ENCODE assay signal across 9 mouse cellular contexts in the genomic region with DNA sequence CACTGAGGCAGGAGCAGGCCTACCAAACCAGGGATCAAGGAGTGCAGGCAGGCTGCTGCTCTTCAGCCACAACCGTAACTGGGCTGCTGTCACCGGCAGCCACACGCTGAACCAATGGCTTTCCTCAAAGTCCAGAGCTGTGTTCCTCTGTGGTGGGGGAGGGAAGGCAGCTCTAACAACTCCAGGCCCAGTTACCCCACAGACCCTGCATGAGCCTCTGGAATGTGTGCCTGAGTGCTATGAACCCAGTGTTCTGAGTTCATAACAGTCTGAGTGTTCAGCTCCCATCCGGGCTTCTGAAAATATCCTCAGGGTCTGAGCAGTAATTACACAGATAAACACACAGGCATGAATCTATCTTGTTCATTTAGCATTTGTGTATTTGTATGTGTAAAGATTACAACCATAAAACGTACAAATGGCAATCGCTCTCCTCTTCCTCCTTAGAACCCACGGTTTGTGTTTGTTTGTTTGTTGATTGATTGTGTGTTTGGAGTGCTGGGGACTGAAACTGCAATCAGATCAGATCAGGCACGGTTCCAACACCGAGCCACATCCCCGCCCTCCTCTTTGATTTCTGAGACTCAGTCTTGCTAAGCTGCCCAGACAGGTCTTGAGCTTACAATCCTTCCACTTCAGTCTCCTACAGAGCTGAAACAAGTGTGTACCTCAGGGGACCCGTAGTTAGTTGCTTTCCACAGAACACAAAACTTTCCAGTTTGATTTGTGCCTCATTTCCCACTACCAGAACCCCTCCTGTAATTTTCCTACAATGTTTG. TPM values are rescaled to one million over a fixed set of nuclear protein-coding genes. Genes with fewer than 3 reads are reported as not detected.
DNase-seq lines count a peak whose midpoint lies in the region; ATAC-seq and TF ChIP-seq lines count a peak whose summit lies in the region.
"Had no signal": no experiment of that assay in that cellular context is flagged by ENCODE, and none has a peak within 500 bp of the region (broad histone marks: within the 10 kb centered on the region; RNA-seq: fewer than 3 reads in every experiment).

No protein-coding gene starts in this region.

- no peak for ATAC-seq in limb, embryonic 14.5 days (ENCODE audit: low FRiP score, low read depth)

- H3K27me3 ChIP-seq in limb, embryonic 14.5 days (ENCODE audit: control insufficient read depth, insufficient read depth, low read length), result no peaks in the 10 kb centered on the region

- 24% methylated on average over 11 of the region's 11 CpGs for WGBS in limb, embryonic 14.5 days

- no peak overlapping the region for H3K9ac ChIP-seq in limb, embryonic 14.5 days (ENCODE audit: low read depth, low read length, severe bottlenecking)

- no peak overlapping the region for H3K4me3 ChIP-seq in limb, embryonic 14.5 days (replicated peaks; ENCODE audit: low read length)

- no peaks in the 10 kb centered on the region for H3K36me3 ChIP-seq in limb, embryonic 14.5 days (ENCODE audit: control insufficient read depth, insufficient read depth, low read length)

- peak overlapping the region; percentile 21; the same call in 1 of the 2 replicates for H3K4me2 ChIP-seq in limb, embryonic 14.5 days (replicated peaks; ENCODE audit: low read depth, low read length, severe bottlenecking)

- H3K27ac ChIP-seq in limb, embryonic 14.5 days (replicated peaks; ENCODE audit: low read depth, low read length), result no peak overlapping the region
- H3K27ac ChIP-seq: liver, embryonic 14.5 days had no signal

- H3K4me1 ChIP-seq in limb, embryonic 14.5 days (ENCODE audit: control insufficient read depth, insufficient read depth, low read length), result peaks cover 14% of the 10 kb centered on the region

- DNase-seq in kidney, adult 9 months, result peak; percentile 33
- no peak for DNase-seq in kidney, adult 18-20 months
- peak; percentile 52 for DNase-seq in Muller cell, postnatal 12 days (ENCODE audit: inconsistent ontology term)
- peak; percentile 34 for DNase-seq in embryo, embryonic 11 days
- DNase-seq in limb, embryonic 14.5 days (ENCODE audit: low spot score), result peak; percentile 22
- DNase-seq in spleen, adult 18-20 months, result no peak
- DNase-seq in cerebellum, postnatal 36 days, result no peak
- DNase-seq: retina, postnatal 1 day had no signal

- no peak for TF ChIP-seq POLR2A in limb, embryonic 14.5 days (IDR thresholded peaks at IDR 0.05; ENCODE audit: borderline replicate concordance, extremely low read depth, insufficient read depth, insufficient read length)

- H3K9me3 ChIP-seq in limb, embryonic 14.5 days (ENCODE audit: control insufficient read depth, low read length), result no peaks in the 10 kb centered on the region

RNA-seq across cellular contexts. Expression of gene Rras2, which starts 52.0 kb away (rescaled TPM):
- 21.6 and 23.2 TPM in 2 replicates for polyA plus RNA-seq in limb, embryonic 14.5 days (2012; rRNA removed)
- polyA plus RNA-seq in limb, embryonic 14.5 days (2014; fragmentation: Nextera tagmentation; extraction: Ambion mirVana), result 25.4 and 29.4 TPM in 2 replicates

Comparison
In these comparisons a context has a peak if more than half of its experiments do, and no peak if none do; other contexts are left out.
1. DNase-seq: peak in kidney, adult 9 months (single experiment), Muller cell, postnatal 12 days (single experiment), embryo, embryonic 11 days (single experiment) and limb, embryonic 14.5 days (single experiment); none in kidney, adult 18-20 months (single experiment), spleen, adult 18-20 months (0 of 2) and cerebellum, postnatal 36 days (0 of 2).